Mouse (Mus musculus): ENCODE results near the gene Hspa1b. TPM values are rescaled to one million over a fixed set of nuclear protein-coding genes. Genes with fewer than 3 reads are reported as not detected.

Hspa1b gene
- polyA plus RNA-seq, 1 experiment, result 17.1 TPM

GRCm38 (mm10) chr17:34956340-34956739, 2.7 kb downstream of the Hspa1b start:
- H3K27me3 ChIP-seq (ENCODE audit: control insufficient read depth, insufficient read depth, low read length), result no peaks in the 10 kb centered on the region
- no peaks in the 10 kb centered on the region for H3K36me3 ChIP-seq (ENCODE audit: control insufficient read depth, insufficient read depth, low read length)
- no peak overlapping the region for H3K4me3 ChIP-seq (ENCODE audit: low read depth, low read length)
- H3K4me1 ChIP-seq (ENCODE audit: control insufficient read depth, insufficient read depth, insufficient read length, low read length), result 0 out of 2 replicates have a peak, but pooled peaks cover 2% of the 10 kb centered on the region
- no peak for TF ChIP-seq CTCF (IDR thresholded peaks at IDR 0.05; ENCODE audit: extremely low read depth, insufficient read length, insufficient replicate concordance, low read depth, low read length)
- TF ChIP-seq POLR2A (IDR thresholded peaks at IDR 0.05; ENCODE audit: low read depth, low read length), result no peak
- WGBS, result 27% methylated on average over 1 of the region's 1 CpGs
- H3K27ac ChIP-seq (ENCODE audit: insufficient read depth, low read depth, low read length), result no peak overlapping the region

- Histone ChIP-seq H3K27ac (ENCODE audit: insufficient read depth, low read depth, low read length) (no peak overlapping the region), H3K4me1 (ENCODE audit: control insufficient read depth, insufficient read depth, insufficient read length, low read length) (0 out of 2 replicates have a peak, but pooled peaks cover 2% of the 10 kb centered on the region), H3K36me3 (ENCODE audit: control insufficient read depth, insufficient read depth, low read length) (0 out of 2 replicates have a peak, but pooled peaks cover under 1% of the 10 kb centered on the region), H3K27me3 (ENCODE audit: control insufficient read depth, insufficient read depth, low read length) (no peaks in the 10 kb centered on the region), H3K4me3 (ENCODE audit: low read depth, low read length) (no peak overlapping the region)
- WGBS, result 83% methylated on average over 3 of the region's 3 CpGs
- TF ChIP-seq CTCF (IDR thresholded peaks at IDR 0.05; ENCODE audit: extremely low read depth, insufficient read length, insufficient replicate concordance, low read depth, low read length) (no peak), POLR2A (IDR thresholded peaks at IDR 0.05; ENCODE audit: low read depth, low read length) (no peak)
Observed at GRCm38 (mm10) chr17:34955884-34956283, 3.2 kb downstream of the Hspa1b start.

- peaks cover 3% of the 10 kb centered on the region; the same call in 1 of the 2 replicates for H3K4me1 ChIP-seq (ENCODE audit: control insufficient read depth, insufficient read depth, insufficient read length, low read length)
- peaks cover 5% of the 10 kb centered on the region for H3K36me3 ChIP-seq (ENCODE audit: control insufficient read depth, insufficient read depth, low read length)
- no peak overlapping the region for H3K4me3 ChIP-seq (ENCODE audit: low read depth, low read length)
- H3K27me3 ChIP-seq (ENCODE audit: control insufficient read depth, insufficient read depth, low read length), result no peaks in the 10 kb centered on the region
- TF ChIP-seq CTCF (IDR thresholded peaks at IDR 0.05; ENCODE audit: extremely low read depth, insufficient read length, insufficient replicate concordance, low read depth, low read length) (no peak), POLR2A (IDR thresholded peaks at IDR 0.05; ENCODE audit: low read depth, low read length) (no peak)
- no peak overlapping the region for H3K27ac ChIP-seq (ENCODE audit: insufficient read depth, low read depth, low read length)
- 92% methylated on average over 4 of the region's 4 CpGs for WGBS
Observed at GRCm38 (mm10) chr17:34954831-34955230, 4.2 kb downstream of the Hspa1b start.

GRCm38 (mm10) chr17:34953904-34954303, 5.1 kb downstream of the Hspa1b start:
- WGBS, result 87% methylated on average over 4 of the region's 4 CpGs
- peaks cover 9% of the 10 kb centered on the region; the same call in 1 of the 2 replicates for H3K4me1 ChIP-seq (ENCODE audit: control insufficient read depth, insufficient read depth, insufficient read length, low read length)

GRCm38 (mm10) chr17:34953258-34953657, 5.8 kb downstream of the Hspa1b start:
- WGBS, result 79% methylated on average over 3 of the region's 3 CpGs
- H3K4me1 ChIP-seq (ENCODE audit: control insufficient read depth, insufficient read depth, insufficient read length, low read length), result peaks cover 9% of the 10 kb centered on the region; the same call in 1 of the 2 replicates
- no peak for TF ChIP-seq POLR2A (IDR thresholded peaks at IDR 0.05; ENCODE audit: low read depth, low read length)
- no peak for TF ChIP-seq CTCF (IDR thresholded peaks at IDR 0.05; ENCODE audit: extremely low read depth, insufficient read length, insufficient replicate concordance, low read depth, low read length)
- no peak overlapping the region for H3K27ac ChIP-seq (ENCODE audit: insufficient read depth, low read depth, low read length)
- no peaks in the 10 kb centered on the region for H3K27me3 ChIP-seq (ENCODE audit: control insufficient read depth, insufficient read depth, low read length)
- H3K36me3 ChIP-seq (ENCODE audit: control insufficient read depth, insufficient read depth, low read length), result peaks cover 6% of the 10 kb centered on the region
- H3K4me3 ChIP-seq (ENCODE audit: low read depth, low read length), result no peak overlapping the region

More at GRCm38 (mm10) chr17:34953904-34954303, 5.1 kb downstream of the Hspa1b start:
- no peak for TF ChIP-seq POLR2A (IDR thresholded peaks at IDR 0.05; ENCODE audit: low read depth, low read length)
- TF ChIP-seq CTCF (IDR thresholded peaks at IDR 0.05; ENCODE audit: extremely low read depth, insufficient read length, insufficient replicate concordance, low read depth, low read length), result no peak
- H3K4me3 ChIP-seq (ENCODE audit: low read depth, low read length), result no peak overlapping the region
- H3K27ac ChIP-seq (ENCODE audit: insufficient read depth, low read depth, low read length), result no peak overlapping the region
- no peaks in the 10 kb centered on the region for H3K27me3 ChIP-seq (ENCODE audit: control insufficient read depth, insufficient read depth, low read length)
- H3K36me3 ChIP-seq (ENCODE audit: control insufficient read depth, insufficient read depth, low read length), result peaks cover 6% of the 10 kb centered on the region

- H3K27me3 ChIP-seq (ENCODE audit: control insufficient read depth, insufficient read depth, low read length), result no peaks in the 10 kb centered on the region
- H3K4me1 ChIP-seq (ENCODE audit: control insufficient read depth, insufficient read depth, insufficient read length, low read length), result peaks cover 9% of the 10 kb centered on the region; the same call in 1 of the 2 replicates
- under 1% methylated on average over 23 of the region's 23 CpGs for WGBS
- H3K36me3 ChIP-seq (ENCODE audit: control insufficient read depth, insufficient read depth, low read length), result peaks cover 6% of the 10 kb centered on the region
- H3K27ac ChIP-seq (ENCODE audit: insufficient read depth, low read depth, low read length), result peak overlapping the region; percentile 92
- TF ChIP-seq CTCF (IDR thresholded peaks at IDR 0.05; ENCODE audit: extremely low read depth, insufficient read length, insufficient replicate concordance, low read depth, low read length) (peak; percentile 32; the same call in 1 of the 2 replicates), POLR2A (IDR thresholded peaks at IDR 0.05; ENCODE audit: low read depth, low read length) (peak; percentile 94)
- H3K4me3 ChIP-seq (ENCODE audit: low read depth, low read length), result peak overlapping the region; percentile 82
Observed at GRCm38 (mm10) chr17:34952378-34953040, 6.5 kb downstream of the Hspa1b start.

- under 1% methylated on average over 29 of the region's 29 CpGs for WGBS
- no peak for TF ChIP-seq CTCF (IDR thresholded peaks at IDR 0.05; ENCODE audit: extremely low read depth, insufficient read length, insufficient replicate concordance, low read depth, low read length)
- TF ChIP-seq POLR2A (IDR thresholded peaks at IDR 0.05; ENCODE audit: low read depth, low read length), result no peak
- Histone ChIP-seq H3K36me3 (ENCODE audit: control insufficient read depth, insufficient read depth, low read length) (peaks cover 6% of the 10 kb centered on the region), H3K4me3 (ENCODE audit: low read depth, low read length) (peak overlapping the region; percentile 82), H3K27ac (ENCODE audit: insufficient read depth, low read depth, low read length) (peak overlapping the region; percentile 92), H3K27me3 (ENCODE audit: control insufficient read depth, insufficient read depth, low read length) (no peaks in the 10 kb centered on the region), H3K4me1 (ENCODE audit: control insufficient read depth, insufficient read depth, insufficient read length, low read length) (peaks cover 8% of the 10 kb centered on the region; the same call in 1 of the 2 replicates)
Observed at GRCm38 (mm10) chr17:34951636-34952377, 7.2 kb downstream of the Hspa1b start.

All from small intestine, adult 2 months (tissue).